Mouse (Mus musculus) spleen, postnatal 4 days (tissue): ENCODE measurements around the gene Zscan25.
A peak's percentile ranks its signal among the peaks of the same experiment; 100 is the strongest.
"Not testable (repeated sequence)": the region's sequence is repeated elsewhere in the genome, so short reads cannot be mapped to it uniquely, and the experiment has no call there.

Source experiments
- DNase-seq, 2 experiments: peaks; one replicate each; pipeline ENCODE4 v3.0.0; 2022; ENCODE audit warnings: low spot score in 2 of 2

Zscan25 gene

GRCm38 (mm10) chr5:145280371-145281143 is at the start of gene Zscan25:
Gene Zscan25 (plus strand): TSS chr5:145280500.
- peak; percentile 89 to 95 for DNase-seq

- DNase-seq: no peak
Observed at GRCm38 (mm10) chr5:145230641-145231040, 49.7 kb upstream of the Zscan25 start.

- peak; percentile 94 to 96 for DNase-seq
Observed at GRCm38 (mm10) chr5:145231367-145231871, 48.9 kb upstream of the Zscan25 start, which contains the start of gene Zfp655. Gene Zfp655 (plus strand): TSS chr5:145231715.

- DNase-seq: no peak
Observed at GRCm38 (mm10) chr5:145231893-145232411, 48.3 kb upstream of the Zscan25 start.

- DNase-seq: peak in 1 of 2 experiments; percentile 26
Observed at GRCm38 (mm10) chr5:145234636-145235035, 45.7 kb upstream of the Zscan25 start.

- DNase-seq: no peak
Observed at GRCm38 (mm10) chr5:145249520-145249919, 30.8 kb upstream of the Zscan25 start.

GRCm38 (mm10) chr5:145273568-145273967 is 6.7 kb upstream of the Zscan25 start:
- not testable (repeated sequence) for DNase-seq

- no peak for DNase-seq
Observed at GRCm38 (mm10) chr5:145279948-145280347, 352 bp upstream of the Zscan25 start.

- DNase-seq: no peak
Observed at GRCm38 (mm10) chr5:145288382-145288781, 8.1 kb downstream of the Zscan25 start.

GRCm38 (mm10) chr5:145290697-145291096 is 10.4 kb downstream of the Zscan25 start:
- DNase-seq: no peak

GRCm38 (mm10) chr5:145292398-145292797 is 12.1 kb downstream of the Zscan25 start:
- DNase-seq: no peak

- DNase-seq: no peak
Observed at GRCm38 (mm10) chr5:145300469-145300868, 20.2 kb downstream of the Zscan25 start.

- not testable (repeated sequence) for DNase-seq
Observed at GRCm38 (mm10) chr5:145301796-145302195, 21.5 kb downstream of the Zscan25 start.

- DNase-seq: no peak
Observed at GRCm38 (mm10) chr5:145302424-145302823, 22.1 kb downstream of the Zscan25 start.

GRCm38 (mm10) chr5:145306953-145307352 is 26.7 kb downstream of the Zscan25 start:
- DNase-seq: not testable (repeated sequence)

- not testable (repeated sequence) for DNase-seq
Observed at GRCm38 (mm10) chr5:145307811-145308210, 27.5 kb downstream of the Zscan25 start.

GRCm38 (mm10) chr5:145313845-145314244 is 33.5 kb downstream of the Zscan25 start:
- DNase-seq: no peak

GRCm38 (mm10) chr5:145317141-145317540 is 36.8 kb downstream of the Zscan25 start:
- DNase-seq: no peak

- not testable (repeated sequence) for DNase-seq
Observed at GRCm38 (mm10) chr5:145338756-145339155, 58.5 kb downstream of the Zscan25 start.
